Mouse (Mus musculus) cortical plate, adult 2 months (tissue): Measurements from ENCODE around the gene Eed. TPM values are rescaled to one million over a fixed set of nuclear protein-coding genes. Genes with fewer than 3 reads are reported as not detected.

Experiments used
- H3K27ac ChIP-seq: fragments of 200-500 bp; 2 replicates; pipeline ENCODE4 v1.5.1; 2012; ENCODE audit warnings: low read length, control low read depth, inconsistent platforms; ENCODE audit not compliant: insufficient read depth
- H3K4me1 ChIP-seq: fragments of 200-500 bp; 2 replicates; pipeline ENCODE4 v1.6.1; 2011; ENCODE audit warnings: low read length; ENCODE audit not compliant: control insufficient read depth, insufficient read depth
- H3K4me3 ChIP-seq: fragments of 200-500 bp; 2 replicates; pipeline ENCODE4 v1.5.1; 2011; ENCODE audit warnings: mild to moderate bottlenecking, low read length, control low read depth; ENCODE audit not compliant: insufficient read depth
- CTCF ChIP-seq: fragments of 200-500 bp; IDR thresholded peaks from 2 replicates; pipeline ENCODE4 v1.5.1; 2011; ENCODE audit warnings: mild to moderate bottlenecking, control low read depth, low read length; ENCODE audit not compliant: insufficient read depth; ENCODE audit errors: extremely low read depth
- POLR2A ChIP-seq: fragments of 200-500 bp; IDR thresholded peaks from 2 replicates; pipeline ENCODE4 v1.6.1; 2011; ENCODE audit warnings: mild to moderate bottlenecking, low read length, control low read depth; ENCODE audit not compliant: insufficient read depth; ENCODE audit errors: extremely low read depth
- polyA plus RNA-seq: library from polyadenylated mRNA; depleted of rRNA; stranded (reverse); fragments of >200 nt; gene quantifications from 2 replicates; pipeline ENCODE4 v1.2.3, GENCODE M21; 2012; rRNA removed

The Eed gene
- 32.0 and 32.3 TPM in 2 replicates for polyA plus RNA-seq

DNA sequence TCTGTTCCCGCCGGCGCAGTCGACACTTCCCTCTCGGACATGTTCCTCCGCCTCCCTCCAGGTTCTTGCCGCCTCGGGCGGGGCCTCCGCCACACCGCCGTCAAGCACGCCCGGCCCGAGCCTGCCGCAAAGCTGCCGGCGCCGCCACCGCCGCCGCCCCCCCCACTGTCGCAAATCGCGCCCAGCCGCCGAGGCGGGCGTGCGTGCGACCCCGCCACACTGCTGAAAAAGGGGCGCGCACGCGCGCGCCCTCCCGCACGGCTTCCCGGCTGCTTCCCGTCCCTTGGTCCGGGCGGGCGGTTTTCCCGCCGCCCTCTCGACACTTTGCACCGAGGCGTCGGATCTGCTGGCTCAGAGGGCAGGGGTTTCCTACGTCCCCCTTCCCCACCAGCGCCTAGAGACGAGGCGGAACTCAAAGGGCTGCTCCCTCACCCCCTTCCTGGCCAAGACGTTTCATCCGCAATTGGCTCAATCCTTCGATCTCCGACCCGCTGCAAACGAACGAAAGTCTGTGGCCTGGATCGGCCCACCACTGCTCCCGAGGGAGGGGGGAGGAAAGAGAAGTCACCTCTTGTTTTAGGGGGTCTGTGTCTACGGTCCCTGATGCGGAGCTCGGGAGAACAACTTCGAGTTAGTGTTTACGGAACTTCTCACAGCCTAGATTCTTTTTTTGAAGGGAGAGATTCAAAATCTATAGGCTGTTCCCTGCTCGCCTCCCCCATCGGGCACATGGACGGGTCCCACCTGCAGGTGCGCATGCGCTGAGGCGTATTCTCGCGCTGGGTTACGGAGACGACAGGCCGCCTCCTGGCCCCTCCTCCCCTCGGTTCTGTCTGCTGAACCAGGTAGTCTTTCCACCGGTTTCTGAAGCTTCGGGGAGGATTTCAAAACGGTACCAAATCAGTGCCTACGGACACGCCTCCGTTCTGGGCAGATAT, at the start of gene Eed:
Gene Eed, minus strand, starts transcription at position 499 of the 938 bp plus-strand sequence.
- H3K27ac ChIP-seq, result peak within 1 kb of the TSS; percentile 96
- H3K4me1 ChIP-seq, result peaks cover 4% of the 10 kb centered on the region
- H3K4me3 ChIP-seq, result peak within 1 kb of the TSS; percentile 60
- TF ChIP-seq CTCF, result no peak
- peak; percentile 85 for TF ChIP-seq POLR2A

DNA sequence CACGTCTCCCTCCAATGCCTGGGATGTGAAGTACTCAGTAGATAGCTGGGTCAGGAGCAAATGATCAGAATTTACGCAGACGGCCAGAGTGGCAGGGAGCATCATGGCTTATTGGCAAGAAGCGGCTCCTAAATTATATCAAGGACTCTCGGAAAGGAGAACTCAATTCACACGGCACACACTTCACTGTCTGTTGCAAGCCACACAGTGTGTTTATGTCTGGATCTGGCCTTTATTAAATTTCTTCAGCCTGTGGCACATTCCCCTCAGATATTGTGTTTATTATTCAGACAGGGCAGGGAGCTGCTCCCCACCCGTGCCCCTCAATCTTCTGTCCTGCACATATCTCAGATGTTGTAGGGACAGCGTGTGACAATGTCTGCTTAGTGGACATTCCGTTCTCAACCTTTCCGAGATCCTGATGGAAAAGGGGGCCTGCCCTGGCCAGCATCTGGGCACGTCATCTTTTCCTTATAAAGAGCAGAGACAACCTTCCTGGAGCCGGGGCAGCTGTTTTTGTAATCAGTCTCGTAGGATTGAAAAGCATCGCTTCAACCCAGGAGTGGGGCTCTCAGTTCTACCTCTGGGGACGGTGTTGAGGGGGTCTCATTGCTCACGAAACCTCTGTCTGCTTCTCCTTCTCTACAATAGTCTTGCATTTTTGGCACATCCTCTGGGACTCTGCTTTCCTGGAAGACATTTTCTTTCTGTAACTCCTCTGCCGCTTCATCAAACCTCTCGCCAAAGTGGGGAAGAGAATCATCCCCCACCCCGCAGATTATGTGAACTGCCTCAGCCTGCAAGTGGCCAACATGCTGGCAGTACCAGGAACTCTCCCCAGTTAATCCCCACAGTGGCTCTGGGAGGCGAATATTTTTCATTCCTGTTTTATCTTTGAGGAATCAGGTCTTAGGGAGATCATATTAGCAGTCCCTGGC, 49.0 kb upstream of the Eed start:
- H3K4me1 ChIP-seq, result peaks cover 6% of the 10 kb centered on the region; the same call in 1 of the 2 replicates
- TF ChIP-seq POLR2A (no peak), CTCF (no peak)
- H3K27ac ChIP-seq, result peak overlapping the region; percentile 75
- H3K4me3 ChIP-seq, result peak overlapping the region; percentile 12; the same call in 1 of the 2 replicates

- Histone ChIP-seq H3K4me3 (peak overlapping the region; percentile 12; the same call in 1 of the 2 replicates), H3K4me1 (peaks cover 6% of the 10 kb centered on the region; the same call in 1 of the 2 replicates), H3K27ac (peak overlapping the region; percentile 75; the same call in 1 of the 2 replicates)
- TF ChIP-seq POLR2A (no peak), CTCF (no peak)
Measured at GRCm38 (mm10) chr7:90028888-90029547, 48.2 kb upstream of the Eed start.

DNA sequence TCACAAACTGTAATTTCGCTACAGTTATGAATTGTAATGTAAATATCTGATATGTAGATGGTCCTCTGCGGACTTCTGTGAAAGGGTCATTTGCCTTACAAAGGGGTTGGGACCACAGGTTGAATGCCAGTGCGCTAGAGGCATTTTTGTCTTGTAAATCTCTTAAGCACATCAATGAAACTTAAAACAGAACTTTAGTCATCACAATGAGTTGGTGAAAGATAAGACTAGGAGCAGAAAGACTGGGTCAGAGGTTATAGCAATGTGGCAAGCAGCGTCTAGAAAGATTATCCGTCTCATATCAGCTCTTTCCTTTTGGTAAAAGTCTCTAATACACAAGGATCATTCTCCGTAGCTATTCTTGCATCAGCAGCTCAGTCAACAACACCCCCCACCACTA, 44.2 kb upstream of the Eed start:
- no peak for TF ChIP-seq POLR2A
- no peak for TF ChIP-seq CTCF
- H3K27ac ChIP-seq, result no peak overlapping the region
- peaks cover 5% of the 10 kb centered on the region; the same call in 1 of the 2 replicates for H3K4me1 ChIP-seq
- no peak overlapping the region for H3K4me3 ChIP-seq

- Histone ChIP-seq H3K4me3 (no peak overlapping the region), H3K27ac (no peak overlapping the region), H3K4me1 (no peaks in the 10 kb centered on the region)
- TF ChIP-seq POLR2A (no peak), CTCF (no peak)
Measured at GRCm38 (mm10) chr7:90022974-90023707, 42.4 kb upstream of the Eed start.

DNA sequence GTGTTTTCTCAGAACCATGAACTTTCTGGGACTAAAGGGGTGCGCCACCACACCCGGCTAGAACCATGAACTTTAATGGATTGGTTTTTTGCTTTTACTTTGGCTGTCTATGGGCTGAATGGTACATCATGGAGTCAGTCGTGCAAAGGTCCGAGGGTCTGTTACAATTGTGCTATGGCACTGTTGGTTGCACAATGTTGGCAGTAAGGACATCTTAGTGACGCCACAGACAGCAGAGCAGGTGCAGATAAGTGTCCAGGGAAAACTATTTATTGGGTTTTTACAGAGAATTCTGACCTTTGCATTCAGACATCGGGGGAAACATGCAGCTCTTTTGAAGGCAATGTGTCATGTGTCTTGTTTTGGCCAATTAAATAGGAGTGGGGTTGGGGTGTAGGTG, 39.5 kb upstream of the Eed start:
- no peak for TF ChIP-seq POLR2A
- TF ChIP-seq CTCF, result no peak
- Histone ChIP-seq H3K4me3 (no peak overlapping the region), H3K4me1 (no peaks in the 10 kb centered on the region), H3K27ac (no peak overlapping the region)

GRCm38 (mm10) chr7:90019570-90019969, 38.8 kb upstream of the Eed start:
- TF ChIP-seq CTCF, result no peak
- TF ChIP-seq POLR2A, result no peak
- no peak overlapping the region for H3K27ac ChIP-seq

DNA sequence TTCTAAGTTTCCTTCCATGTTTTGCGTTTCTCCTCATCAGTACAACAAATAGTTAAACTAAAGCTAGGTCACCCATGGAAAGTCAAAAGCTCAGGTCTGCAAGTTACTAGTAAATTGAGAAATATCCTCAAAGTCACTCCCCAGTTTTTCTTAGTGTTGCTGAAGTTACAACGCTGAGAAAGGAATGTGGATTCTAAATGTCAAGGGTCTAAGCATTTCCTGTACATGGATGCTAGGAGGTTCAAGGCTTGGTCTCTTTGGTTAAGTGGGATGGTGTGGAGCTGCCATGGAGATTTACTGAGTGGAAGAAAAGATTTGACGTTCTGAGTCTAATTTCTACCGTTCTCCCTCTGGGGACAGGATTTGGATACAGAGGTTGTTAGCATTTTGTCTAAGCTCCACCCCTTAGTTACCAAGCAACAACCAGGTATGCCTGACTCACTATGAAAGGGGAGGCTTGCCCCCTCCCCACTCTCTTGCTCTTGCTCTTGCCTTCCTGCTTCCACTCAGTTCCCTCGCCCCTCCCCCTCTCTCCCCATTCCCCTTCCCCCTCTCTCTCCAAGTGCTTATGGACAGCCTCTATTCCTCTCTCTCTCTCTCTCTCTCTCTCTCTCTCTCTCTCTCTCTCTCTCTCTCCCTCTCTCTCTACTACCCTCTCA, 36.3 kb upstream of the Eed start:
- H3K27ac ChIP-seq, result no peak overlapping the region; the same call in 1 of the 2 replicates
- no peak for TF ChIP-seq CTCF
- TF ChIP-seq POLR2A, result no peak
- H3K4me3 ChIP-seq, result no peak overlapping the region
- H3K4me1 ChIP-seq, result no peaks in the 10 kb centered on the region

More at GRCm38 (mm10) chr7:90019570-90019969, 38.8 kb upstream of the Eed start:
- Histone ChIP-seq H3K4me3 (no peak overlapping the region), H3K4me1 (no peaks in the 10 kb centered on the region)
